Mouse (Mus musculus) heart, embryonic 10.5 days (tissue): ENCODE results near the gene Gm13090. TPM values are rescaled to one million over a fixed set of nuclear protein-coding genes. Genes with fewer than 3 reads are reported as not detected.

Experiments used
- DNase-seq: peaks from one replicate; pipeline ENCODE4 v3.0.0-alpha.2; 2017; ENCODE audit warnings: low spot score
- H3K27ac ChIP-seq: fragments of 300-500 bp; sonication (generic); 2 replicates; pipeline ENCODE4 v1.5.1; 2016; ENCODE audit warnings: mild to moderate bottlenecking
- H3K27me3 ChIP-seq: fragments of 300-500 bp; sonication (generic); 2 replicates; pipeline ENCODE4 v1.6.1; 2016; ENCODE audit warnings: mild to moderate bottlenecking; ENCODE audit not compliant: poor library complexity, insufficient read depth, severe bottlenecking
- H3K36me3 ChIP-seq: fragments of 300-500 bp; sonication (generic); 2 replicates; pipeline ENCODE4 v1.6.1; 2016; ENCODE audit warnings: mild to moderate bottlenecking, moderate library complexity
- H3K4me1 ChIP-seq: fragments of 300-500 bp; sonication (generic); 2 replicates; pipeline ENCODE4 v1.6.1; 2016; ENCODE audit warnings: mild to moderate bottlenecking
- H3K4me3 ChIP-seq: fragments of 300-500 bp; sonication (generic); 2 replicates; pipeline ENCODE4 v1.5.1; 2016; ENCODE audit warnings: mild to moderate bottlenecking, moderate library complexity
- H3K9me3 ChIP-seq: fragments of 300-500 bp; sonication (generic); 2 replicates; pipeline ENCODE4 v1.6.1; 2016; ENCODE audit warnings: mild to moderate bottlenecking, moderate library complexity
- WGBS: fragments of 180-500 bp; shearing (Covaris S2); methylation state at CpG from one replicate; pipeline ENCODE4 v1.1.7; 2016; 5-methylcytosine and 5-hydroxymethylcytosine counted together
- polyA plus RNA-seq: library from polyadenylated mRNA; unstranded; fragments of >200 nt; fragmentation: Nextera tagmentation; extraction: Ambion mirVana; gene quantifications from 2 replicates; pipeline ENCODE4 v1.2.1, GENCODE M21; 2016

The Gm13090 gene
- not detected in 2 replicates for polyA plus RNA-seq

- Histone ChIP-seq H3K4me3 (no peak within 1 kb of the TSS), H3K27ac (peak within 1 kb of the TSS; percentile 50)
These were observed at the start of gene Gm13090 for GRCm38 (mm10) chr4:151089270-151089669. Gm13090 (plus strand) TSS chr4:151089570.

GRCm38 (mm10) chr4:151041506-151041905 is 47.9 kb upstream of the Gm13090 start:
- Histone ChIP-seq H3K27ac (no peak overlapping the region), H3K4me3 (no peak overlapping the region), H3K27me3 (no peaks in the 10 kb centered on the region; the same call in 1 of the 2 replicates), H3K36me3 (peaks cover 1% of the 10 kb centered on the region; the same call in 1 of the 2 replicates), H3K4me1 (peaks cover 20% of the 10 kb centered on the region), H3K9me3 (no peaks in the 10 kb centered on the region)
- WGBS, result 78% methylated on average over 5 of the region's 5 CpGs
- DNase-seq, result no peak

More at GRCm38 (mm10) chr4:151089270-151089669, at the start of gene Gm13090:
- no peak for DNase-seq
- 85% methylated on average over 7 of the region's 7 CpGs for WGBS
- peaks cover 39% of the 10 kb centered on the region for H3K4me1 ChIP-seq
- H3K36me3 ChIP-seq, result peaks cover 44% of the 10 kb centered on the region
- no peaks in the 10 kb centered on the region for H3K27me3 ChIP-seq
- no peaks in the 10 kb centered on the region for H3K9me3 ChIP-seq

GRCm38 (mm10) chr4:151043281-151043680 is 46.1 kb upstream of the Gm13090 start:
- 60% methylated on average over 5 of the region's 5 CpGs for WGBS
- no peaks in the 10 kb centered on the region for H3K9me3 ChIP-seq
- peaks cover 20% of the 10 kb centered on the region for H3K4me1 ChIP-seq
- no peaks in the 10 kb centered on the region; the same call in 1 of the 2 replicates for H3K27me3 ChIP-seq
- H3K4me3 ChIP-seq, result peak overlapping the region; percentile 72
- peaks cover 16% of the 10 kb centered on the region for H3K36me3 ChIP-seq
- DNase-seq, result no peak
- no peak overlapping the region for H3K27ac ChIP-seq

DNA sequence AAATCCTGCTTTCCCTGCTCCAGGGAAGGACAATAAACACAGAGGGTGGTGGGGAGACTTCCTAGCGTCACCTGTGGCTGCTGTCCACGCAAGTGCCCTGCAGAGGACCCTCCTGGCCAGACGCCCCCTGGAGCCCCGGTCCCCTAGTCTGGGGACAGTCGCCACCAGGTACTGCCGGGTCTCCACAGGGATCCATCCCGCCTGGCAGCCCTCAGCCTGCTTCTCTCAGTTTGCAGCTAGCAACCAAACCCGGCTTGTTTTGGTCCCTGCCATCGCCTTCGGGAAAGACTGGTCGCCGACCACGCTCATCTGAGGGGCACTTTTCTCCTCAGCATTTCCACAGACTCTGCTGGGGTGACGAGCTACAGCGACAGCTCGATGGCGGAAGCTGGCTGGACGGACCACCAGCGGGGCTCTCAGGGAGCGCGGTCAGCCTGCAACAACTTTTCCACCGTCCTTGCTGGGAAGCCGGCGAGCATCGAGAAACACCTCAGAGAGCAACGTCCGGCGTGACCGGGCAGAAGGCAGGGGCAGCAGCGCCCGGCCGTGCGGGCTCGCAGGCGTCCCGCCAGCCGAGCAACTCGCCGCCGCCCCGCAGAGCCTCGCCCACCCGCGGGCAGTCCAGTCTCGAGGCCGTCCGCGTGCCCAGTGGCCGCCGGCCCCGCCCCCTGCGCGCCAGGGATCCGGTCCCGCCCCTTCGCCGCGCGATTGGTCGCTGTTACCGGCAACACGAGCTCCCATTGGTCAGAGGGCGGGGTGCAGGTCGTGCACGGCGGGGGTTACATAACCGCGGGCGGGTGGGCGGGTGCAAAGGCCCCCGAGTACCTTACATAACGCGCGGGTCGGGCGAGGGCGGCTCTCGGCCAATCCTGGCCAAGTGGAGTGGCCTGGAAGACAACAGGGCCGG is 45.1 kb upstream of the Gm13090 start, which contains the start of gene Per3:
Gene Per3 (minus strand): TSS at position 629 of the 907 bp plus-strand sequence.
- Histone ChIP-seq H3K27me3 (no peaks in the 10 kb centered on the region; the same call in 1 of the 2 replicates), H3K4me1 (peaks cover 20% of the 10 kb centered on the region), H3K9me3 (no peaks in the 10 kb centered on the region), H3K27ac (peak within 1 kb of the TSS; percentile 88), H3K36me3 (peaks cover 26% of the 10 kb centered on the region), H3K4me3 (peak within 1 kb of the TSS; percentile 72)
- WGBS, result under 1% methylated on average over 79 of the region's 79 CpGs
- peak; percentile 99 for DNase-seq

- no peaks in the 10 kb centered on the region for H3K9me3 ChIP-seq
- WGBS, result 3% methylated on average over 21 of the region's 21 CpGs
- peaks cover 20% of the 10 kb centered on the region for H3K4me1 ChIP-seq
- H3K4me3 ChIP-seq, result peak overlapping the region; percentile 72
- peak overlapping the region; percentile 56; the same call in 1 of the 2 replicates for H3K27ac ChIP-seq
- no peaks in the 10 kb centered on the region; the same call in 1 of the 2 replicates for H3K27me3 ChIP-seq
- no peak for DNase-seq
- H3K36me3 ChIP-seq, result peaks cover 33% of the 10 kb centered on the region
These were observed 44.3 kb upstream of the Gm13090 start for GRCm38 (mm10) chr4:151044944-151045570.

- Histone ChIP-seq H3K27me3 (no peaks in the 10 kb centered on the region; the same call in 1 of the 2 replicates), H3K36me3 (peaks cover 43% of the 10 kb centered on the region)
These were observed 42.8 kb upstream of the Gm13090 start for GRCm38 (mm10) chr4:151046524-151046923.

GRCm38 (mm10) chr4:151051162-151051561 is 38.2 kb upstream of the Gm13090 start:
- Histone ChIP-seq H3K4me3 (no peak overlapping the region), H3K27ac (no peak overlapping the region), H3K36me3 (peaks cover 68% of the 10 kb centered on the region), H3K27me3 (no peaks in the 10 kb centered on the region), H3K4me1 (no peaks in the 10 kb centered on the region), H3K9me3 (no peaks in the 10 kb centered on the region)
- DNase-seq, result no peak
- 88% methylated on average over 1 of the region's 1 CpGs for WGBS

More at GRCm38 (mm10) chr4:151046524-151046923, 42.8 kb upstream of the Gm13090 start:
- peaks cover 16% of the 10 kb centered on the region for H3K4me1 ChIP-seq
- no peak for DNase-seq
- 85% methylated on average over 3 of the region's 3 CpGs for WGBS
- H3K4me3 ChIP-seq, result no peak overlapping the region
- no peak overlapping the region for H3K27ac ChIP-seq
- H3K9me3 ChIP-seq, result no peaks in the 10 kb centered on the region

DNA sequence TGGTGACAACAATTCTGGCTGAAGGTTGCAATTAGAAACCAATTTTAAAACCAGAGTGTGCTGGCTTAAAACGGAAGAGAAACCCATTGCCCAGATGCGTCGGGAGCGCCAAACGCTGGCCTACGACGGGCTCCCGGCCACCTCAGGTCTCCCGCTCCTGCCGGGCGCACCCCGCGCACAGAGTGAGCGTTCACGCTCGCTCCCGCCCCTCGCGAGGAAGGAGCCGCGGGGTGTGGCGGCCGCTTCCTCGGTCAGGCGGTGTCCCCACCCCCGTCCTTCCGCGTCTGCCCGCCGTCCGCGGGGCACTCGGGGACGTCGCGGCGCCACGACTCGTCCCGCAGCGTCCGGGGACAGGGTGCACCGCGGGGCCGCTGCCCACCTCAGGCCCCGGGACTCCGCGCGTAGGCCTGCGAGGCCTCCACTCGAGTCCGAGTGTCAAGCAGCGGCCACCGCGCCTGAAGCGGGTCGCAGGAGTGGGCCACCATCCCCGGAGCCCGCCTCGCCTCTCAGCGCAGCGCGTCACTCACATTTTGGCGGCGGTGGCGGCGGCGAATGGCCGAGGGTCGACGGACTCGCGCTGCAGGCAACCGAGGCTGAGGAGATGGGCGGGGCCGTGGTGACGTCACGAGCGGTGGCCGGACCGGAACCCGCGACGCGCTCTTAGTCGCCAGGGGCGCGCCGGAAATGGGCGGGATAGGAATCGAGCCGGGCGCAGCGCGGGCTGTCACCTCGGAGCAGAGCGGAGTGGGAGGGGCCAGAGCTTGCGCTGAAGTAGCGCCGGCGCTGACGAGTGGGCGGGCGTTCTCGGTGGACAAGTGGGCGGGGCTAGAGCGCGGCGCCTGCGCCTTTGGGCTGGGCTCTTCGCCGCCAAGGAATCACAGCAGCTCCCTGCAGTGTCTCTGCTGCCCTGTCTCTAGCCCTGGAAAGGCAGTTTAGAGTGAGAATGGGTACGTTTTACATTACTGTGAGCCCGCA is 31.7 kb upstream of the Gm13090 start, which contains the start of gene Vamp3:
Gene Vamp3 (minus strand): TSS at position 617 of the 975 bp plus-strand sequence.
- Histone ChIP-seq H3K4me3 (peak within 1 kb of the TSS; percentile 98), H3K4me1 (no peaks in the 10 kb centered on the region), H3K27me3 (no peaks in the 10 kb centered on the region), H3K36me3 (peaks cover 34% of the 10 kb centered on the region), H3K9me3 (no peaks in the 10 kb centered on the region), H3K27ac (peak within 1 kb of the TSS; percentile 98)
- peak; percentile 99 for DNase-seq
- WGBS, result under 1% methylated on average over 114 of the region's 114 CpGs

GRCm38 (mm10) chr4:151058634-151059033 is 30.7 kb upstream of the Gm13090 start:
- no peak for DNase-seq
- Histone ChIP-seq H3K9me3 (no peaks in the 10 kb centered on the region), H3K27ac (no peak overlapping the region), H3K36me3 (peaks cover 31% of the 10 kb centered on the region), H3K27me3 (no peaks in the 10 kb centered on the region), H3K4me1 (no peaks in the 10 kb centered on the region), H3K4me3 (peak overlapping the region; percentile 98; the same call in 1 of the 2 replicates)
- WGBS, result 76% methylated on average over 4 of the region's 4 CpGs

GRCm38 (mm10) chr4:151059566-151059965 is 29.8 kb upstream of the Gm13090 start:
- DNase-seq, result no peak
- no peaks in the 10 kb centered on the region for H3K9me3 ChIP-seq
- H3K27ac ChIP-seq, result no peak overlapping the region
- H3K4me3 ChIP-seq, result no peak overlapping the region
- 94% methylated on average over 4 of the region's 4 CpGs for WGBS
- H3K36me3 ChIP-seq, result peaks cover 23% of the 10 kb centered on the region
- H3K4me1 ChIP-seq, result no peaks in the 10 kb centered on the region
- H3K27me3 ChIP-seq, result no peaks in the 10 kb centered on the region

DNA sequence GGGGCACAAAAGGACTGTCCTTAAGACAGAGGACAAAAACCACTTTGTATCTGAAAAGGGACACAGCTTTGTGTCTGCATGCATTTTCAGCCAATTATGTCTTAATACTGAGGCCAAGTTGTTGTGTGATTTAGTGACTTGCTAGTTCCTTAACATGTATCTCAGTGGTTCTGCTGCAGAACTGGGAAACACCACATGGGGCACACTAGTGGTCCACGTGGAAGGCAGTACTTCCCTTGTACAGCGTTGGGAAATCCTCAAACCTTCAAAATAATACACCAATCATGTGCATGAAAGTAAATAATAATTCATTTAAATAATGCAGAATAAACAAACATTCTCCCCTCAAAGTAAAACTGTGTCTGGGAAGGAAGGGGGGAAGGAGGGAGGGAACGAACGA is 20.6 kb upstream of the Gm13090 start:
- H3K9me3 ChIP-seq, result no peaks in the 10 kb centered on the region
- no peaks in the 10 kb centered on the region for H3K4me1 ChIP-seq
- no peak overlapping the region for H3K4me3 ChIP-seq
- DNase-seq, result no peak
- no peak overlapping the region for H3K27ac ChIP-seq
- no peaks in the 10 kb centered on the region for H3K27me3 ChIP-seq
- H3K36me3 ChIP-seq, result peaks cover 53% of the 10 kb centered on the region
- 70% methylated on average over 4 of the region's 4 CpGs for WGBS

DNA sequence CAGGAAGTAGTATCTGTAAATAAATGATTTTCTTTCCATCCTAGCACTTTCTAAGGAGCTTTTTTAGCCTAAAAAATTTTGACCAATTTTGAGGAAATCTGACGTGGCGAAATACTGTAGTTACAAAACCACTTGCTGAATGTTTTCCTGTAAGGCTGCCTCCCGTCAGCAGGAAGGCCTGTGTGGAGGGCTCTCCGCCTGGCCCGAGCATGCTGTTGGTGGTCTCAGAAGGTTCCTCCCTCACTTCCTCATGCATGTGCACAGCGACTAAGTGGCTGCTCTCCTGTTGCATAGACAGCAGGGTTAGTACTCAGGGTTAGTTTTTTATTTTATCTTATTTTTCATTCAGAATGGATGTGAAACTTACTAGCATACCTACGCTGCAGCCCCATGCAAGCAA is 18.4 kb upstream of the Gm13090 start:
- no peaks in the 10 kb centered on the region for H3K27me3 ChIP-seq
- 82% methylated on average over 7 of the region's 7 CpGs for WGBS
- no peak for DNase-seq
- H3K4me1 ChIP-seq, result no peaks in the 10 kb centered on the region
- no peak overlapping the region for H3K27ac ChIP-seq
- H3K4me3 ChIP-seq, result no peak overlapping the region
- peaks cover 71% of the 10 kb centered on the region for H3K36me3 ChIP-seq
- H3K9me3 ChIP-seq, result no peaks in the 10 kb centered on the region
